Mouse (Mus musculus) embryo, embryonic 9.5 days (tissue): ENCODE measurements around the gene Snx30.
"Not testable (repeated sequence)": the region's sequence is repeated elsewhere in the genome, so short reads cannot be mapped to it uniquely, and the experiment has no call there.

ENCODE experiments used
- DNase-seq: peaks from one replicate; pipeline ENCODE4 v3.0.0-alpha.2; 2017; ENCODE audit errors: extremely low spot score

Gene Snx30

GRCm38 (mm10) chr4:59805181-59805967, at the start of gene Snx30:
Gene Snx30, plus strand, starts transcription at chr4:59805840.
- DNase-seq, result peak; percentile 87

- no peak for DNase-seq
Observed at GRCm38 (mm10) chr4:59756332-59757082, 49.1 kb upstream of the Snx30 start.

- DNase-seq, result no peak
Observed at GRCm38 (mm10) chr4:59757452-59758435, 47.9 kb upstream of the Snx30 start.

- DNase-seq, result no peak
Observed at GRCm38 (mm10) chr4:59760016-59760415, 45.6 kb upstream of the Snx30 start.

DNA sequence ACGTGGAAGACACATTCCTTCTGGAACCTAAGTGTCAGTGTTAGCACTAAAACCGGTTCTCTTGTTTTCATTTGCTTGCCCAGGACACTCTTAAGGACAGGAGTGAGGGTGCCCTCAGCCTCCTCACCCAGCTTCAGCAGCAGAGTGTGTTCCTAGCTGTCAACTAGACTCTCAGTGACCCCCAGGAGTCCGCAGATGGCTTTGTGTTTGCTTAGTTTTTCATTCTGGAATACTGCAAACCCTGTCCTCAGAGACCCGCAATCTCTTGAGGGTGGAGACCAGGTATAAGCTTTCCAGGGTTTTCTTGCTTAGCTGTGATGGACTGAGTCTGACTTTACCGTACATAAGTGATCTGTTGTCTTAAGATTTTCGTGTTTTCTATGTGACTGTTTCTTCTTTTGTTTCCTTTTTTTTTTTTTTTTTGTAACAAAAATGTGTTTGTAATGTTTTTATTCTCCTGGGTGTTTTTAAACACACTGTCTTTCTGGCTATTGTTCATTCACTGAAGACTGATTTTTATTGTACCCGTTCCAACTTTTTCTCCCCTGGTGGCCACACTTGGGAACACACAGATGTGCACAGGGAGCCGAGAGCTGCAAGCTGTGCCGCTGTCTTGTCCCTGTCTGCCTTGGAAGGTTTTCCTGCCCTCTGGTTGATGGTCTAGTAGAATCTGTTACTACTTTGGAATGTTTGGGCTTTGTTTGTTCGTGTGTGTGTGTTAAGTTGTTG, 44.8 kb upstream of the Snx30 start:
- no peak for DNase-seq

GRCm38 (mm10) chr4:59761365-59761729, 44.3 kb upstream of the Snx30 start:
- DNase-seq, result no peak

- no peak for DNase-seq
Observed at GRCm38 (mm10) chr4:59764950-59765349, 40.7 kb upstream of the Snx30 start.

DNA sequence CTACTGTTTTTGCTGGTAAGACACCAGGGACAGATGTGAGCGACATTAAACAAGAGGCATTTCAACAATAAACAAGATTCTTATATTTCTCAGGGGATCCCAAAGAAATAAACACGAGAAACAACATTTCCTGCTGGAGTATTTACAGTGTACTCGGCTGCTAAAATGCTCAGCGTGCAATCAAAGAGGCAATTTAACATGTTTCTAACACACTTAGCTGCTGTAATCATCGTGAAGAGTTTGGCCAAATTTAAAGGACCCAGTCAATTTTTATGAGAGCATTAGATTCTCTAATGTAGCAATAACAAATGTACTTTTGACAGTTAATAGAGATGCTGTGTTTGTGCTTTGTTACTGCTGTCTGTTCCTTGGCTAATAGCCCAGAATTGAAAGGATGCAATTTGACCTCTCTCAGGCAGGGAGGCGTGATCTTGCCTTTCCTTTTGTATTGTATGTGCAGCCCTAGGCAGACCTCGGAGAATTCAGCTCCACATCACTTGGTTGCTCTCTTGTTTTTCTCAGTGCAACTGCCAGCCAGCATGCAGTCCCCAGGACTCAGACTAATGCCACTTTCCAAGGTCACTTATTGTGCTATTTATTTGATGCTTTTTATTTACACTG, 40.1 kb upstream of the Snx30 start:
- peak; percentile 33 for DNase-seq

- no peak for DNase-seq
Observed at GRCm38 (mm10) chr4:59767717-59768116, 37.9 kb upstream of the Snx30 start.

DNA sequence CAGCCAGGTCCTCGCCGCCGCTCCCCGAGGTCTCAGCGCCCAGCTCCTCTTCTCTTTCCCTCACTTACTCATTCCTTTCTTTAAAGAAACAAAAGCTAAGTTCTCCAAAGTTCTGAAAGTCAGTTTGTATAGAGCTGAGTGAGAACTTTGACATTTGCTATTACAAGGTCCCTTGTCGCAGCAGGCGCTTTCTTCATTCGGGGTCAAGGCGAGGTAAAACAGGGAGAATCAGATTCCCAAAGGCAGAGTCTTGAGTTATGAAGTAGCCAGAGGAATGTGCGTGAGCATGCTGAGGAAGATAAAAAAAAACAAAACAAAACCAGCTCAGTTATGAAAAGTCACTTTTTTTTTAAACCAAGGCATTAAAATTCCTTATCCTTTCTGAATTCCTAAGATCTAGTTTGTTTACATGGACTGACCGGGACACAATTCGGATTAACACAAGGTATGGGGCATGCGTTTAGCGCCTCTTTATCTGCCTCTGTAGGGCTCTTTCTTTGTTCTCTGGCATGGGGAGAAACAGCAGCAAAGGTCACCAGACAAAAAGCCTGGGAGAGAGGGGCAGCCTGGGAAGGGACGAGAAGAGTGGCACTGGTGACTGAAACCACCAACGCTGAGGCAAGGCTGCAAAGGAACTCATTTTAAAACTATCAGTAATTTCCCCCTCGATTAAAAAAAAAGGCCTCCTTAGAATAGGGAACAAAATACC, 33.3 kb upstream of the Snx30 start:
- peak; percentile 38 for DNase-seq

GRCm38 (mm10) chr4:59777828-59778227, 27.8 kb upstream of the Snx30 start:
- DNase-seq, result no peak

DNA sequence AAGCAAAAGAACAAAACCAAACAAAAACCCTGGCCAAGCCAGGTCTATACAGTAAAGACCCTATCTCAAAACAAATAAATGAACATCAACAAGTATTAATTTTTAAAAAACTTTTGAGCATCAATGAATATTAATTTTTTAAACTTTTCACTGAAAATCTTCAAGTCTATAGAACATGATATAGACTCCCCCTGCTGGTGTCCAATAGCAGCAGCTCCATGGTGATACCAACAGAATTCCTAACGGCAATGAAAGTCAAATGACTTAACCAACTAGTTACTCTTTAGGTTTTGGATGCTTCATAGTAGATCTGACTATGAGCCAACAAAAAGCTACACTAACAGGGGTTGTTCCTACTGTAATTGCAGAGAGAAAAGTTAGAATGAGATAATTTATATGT, 25.1 kb upstream of the Snx30 start:
- DNase-seq, result no peak

GRCm38 (mm10) chr4:59782853-59783684, 22.6 kb upstream of the Snx30 start:
- no peak for DNase-seq

GRCm38 (mm10) chr4:59783685-59784279, 21.9 kb upstream of the Snx30 start:
- peak; percentile 93 for DNase-seq

DNA sequence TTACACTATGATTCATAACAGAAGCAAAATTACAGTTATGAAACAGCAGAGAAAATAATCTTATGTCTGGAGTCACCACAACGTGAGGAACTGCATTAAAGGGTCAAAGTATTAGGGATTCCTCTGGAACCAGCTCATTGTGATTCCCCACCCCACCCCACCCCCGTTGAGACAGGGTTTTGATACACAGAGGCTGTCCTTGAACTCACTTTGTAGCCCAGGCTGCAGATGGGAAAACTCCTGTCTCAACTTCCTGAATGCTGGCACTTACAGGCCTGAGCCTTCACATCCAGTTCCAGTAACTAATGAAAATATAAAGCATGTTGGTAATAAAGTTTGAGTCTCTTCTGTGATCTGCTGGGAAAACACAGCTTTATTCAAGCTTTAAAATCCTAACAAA, 20.2 kb upstream of the Snx30 start:
- no peak for DNase-seq

DNA sequence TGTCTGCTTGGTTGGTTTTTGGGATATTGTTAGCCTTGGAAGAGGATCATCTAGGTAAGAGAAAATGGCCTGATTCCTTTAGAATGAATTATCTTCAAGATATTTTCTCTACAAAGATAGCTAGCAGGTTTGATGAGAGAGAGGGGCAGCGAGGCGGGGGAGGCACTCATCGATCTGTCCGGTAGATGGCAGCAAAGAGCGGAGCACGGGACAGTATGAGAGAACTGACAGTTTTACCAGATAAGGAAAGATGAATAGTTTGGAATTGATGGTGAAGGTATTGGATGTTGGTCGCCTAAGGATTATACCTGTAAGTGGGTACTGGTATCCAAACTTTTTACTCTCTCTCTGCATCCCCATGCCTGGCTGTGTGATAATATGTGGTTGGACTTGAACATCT, 19.0 kb upstream of the Snx30 start:
- peak; percentile 75 for DNase-seq

DNA sequence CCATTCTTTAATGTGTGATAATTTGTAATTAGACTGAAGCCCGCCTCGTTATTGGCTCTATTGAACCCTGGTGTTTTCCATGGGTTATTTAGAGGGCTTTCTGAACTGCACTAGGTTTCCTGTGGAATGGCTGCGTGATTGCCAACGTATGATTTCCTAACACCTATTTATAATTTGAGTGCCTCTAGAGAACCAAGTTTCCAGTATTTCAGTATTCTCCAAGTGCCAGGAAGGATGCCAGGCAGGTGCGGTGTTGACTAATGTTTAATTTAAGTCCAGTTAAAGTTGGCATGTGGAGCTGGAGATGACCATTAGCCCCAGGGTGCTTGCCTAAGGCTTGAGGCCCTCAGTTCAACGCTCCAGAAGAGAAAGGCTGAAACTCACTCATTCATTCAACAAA, 18.5 kb upstream of the Snx30 start:
- DNase-seq, result no peak

GRCm38 (mm10) chr4:59789015-59789414, 16.6 kb upstream of the Snx30 start:
- DNase-seq, result no peak

GRCm38 (mm10) chr4:59793626-59794025, 12.0 kb upstream of the Snx30 start:
- DNase-seq, result not testable (repeated sequence)
